Mouse (Mus musculus) midbrain, embryonic 14.5 days (tissue): Measurements from ENCODE around the gene Serinc5. TPM values are rescaled to one million over a fixed set of nuclear protein-coding genes. Genes with fewer than 3 reads are reported as not detected.
"Not testable (repeated sequence)": the region's sequence is repeated elsewhere in the genome, so short reads cannot be mapped to it uniquely, and the experiment has no call there.

Source experiments
- ATAC-seq: fragments of 200-750 bp; cut with Nextera tagmentation; 2 replicates; pipeline ENCODE4 v1.8.0; 2017; ENCODE audit warnings: moderate number of reproducible peaks, moderate library complexity; ENCODE audit not compliant: low FRiP score, low TSS enrichment
- DNase-seq: peaks from one replicate; pipeline ENCODE4 v3.0.0-alpha.2; 2015
- H3K27ac ChIP-seq: fragments of 300-500 bp; sonication (generic); replicated peaks from 2 replicates; pipeline ENCODE4 v1.5.1; 2014; ENCODE audit warnings: mild to moderate bottlenecking, low read depth, low read length, moderate library complexity
- H3K27me3 ChIP-seq: fragments of 300-500 bp; sonication (generic); 2 replicates; pipeline ENCODE4 v1.6.1; 2014; ENCODE audit warnings: low read length, control low read depth, mixed read lengths; ENCODE audit not compliant: control insufficient read depth, insufficient read depth
- H3K36me3 ChIP-seq: fragments of 300-500 bp; sonication (generic); 2 replicates; pipeline ENCODE4 v1.6.1; 2014; ENCODE audit warnings: low read length, control low read depth; ENCODE audit not compliant: control insufficient read depth, insufficient read depth
- H3K4me1 ChIP-seq: fragments of 300-500 bp; sonication (generic); 2 replicates; pipeline ENCODE4 v1.6.1; 2014; ENCODE audit warnings: mild to moderate bottlenecking, antibody characterized with exemption, low read length, control low read depth; ENCODE audit not compliant: control insufficient read depth, insufficient read depth
- H3K4me2 ChIP-seq: fragments of 300-500 bp; sonication (generic); 2 replicates; pipeline ENCODE4 v1.6.1; 2014; ENCODE audit warnings: mild to moderate bottlenecking, low read length, moderate library complexity
- H3K4me3 ChIP-seq: fragments of 300-500 bp; sonication (generic); replicated peaks from 2 replicates; pipeline ENCODE4 v1.5.1; 2014; ENCODE audit warnings: low read depth, low read length
- H3K9ac ChIP-seq: fragments of 300-500 bp; sonication (generic); replicated peaks from 2 replicates; pipeline ENCODE4 v1.6.1; 2014; ENCODE audit warnings: mild to moderate bottlenecking, low read length, moderate library complexity
- H3K9me3 ChIP-seq: fragments of 300-500 bp; sonication (generic); 2 replicates; pipeline ENCODE4 v1.6.1; 2016; ENCODE audit warnings: low read length, control low read depth, mixed read lengths; ENCODE audit not compliant: control insufficient read depth
- WGBS: fragments of 180-500 bp; shearing (Covaris S2); extraction: QIAGEN DNeasy Blood & Tissue Kit; methylation state at CpG from one replicate; pipeline ENCODE4 v1.1.7; 2014; 5-methylcytosine and 5-hydroxymethylcytosine counted together
- polyA plus RNA-seq: library from polyadenylated mRNA; unstranded; fragments of >200 nt; fragmentation: Nextera tagmentation; extraction: Ambion mirVana; gene quantifications from 2 replicates; pipeline ENCODE4 v1.2.1, GENCODE M21; 2014

The Serinc5 gene
- polyA plus RNA-seq, 1 experiment from 2014 or later: 15.4 TPM

DNA sequence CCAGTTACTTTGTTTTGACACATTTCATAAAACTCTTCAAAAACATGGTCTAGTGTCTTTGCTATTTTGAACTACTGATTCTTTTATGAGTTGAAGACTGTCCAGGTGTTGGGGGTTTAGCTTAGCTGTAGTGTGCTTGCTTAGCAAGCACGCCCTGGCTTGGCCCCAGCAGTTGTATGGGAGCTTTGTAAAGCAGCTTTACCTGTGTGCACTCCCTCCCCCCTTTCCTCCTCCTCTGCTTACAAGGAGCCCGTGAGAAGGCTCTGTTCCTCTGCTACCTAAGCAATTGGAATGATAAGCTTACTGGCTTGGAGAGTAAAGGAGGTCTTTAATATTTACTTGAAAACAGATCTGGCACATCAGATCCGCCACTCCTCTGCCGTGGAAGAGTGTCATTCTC lies 72.6 kb downstream of the Serinc5 start:
- no peaks in the 10 kb centered on the region for H3K4me1 ChIP-seq
- WGBS: 73% methylated on average over 4 of the region's 4 CpGs
- no peak overlapping the region for H3K4me3 ChIP-seq
- DNase-seq (no peak), ATAC-seq (no peak)
- H3K27me3 ChIP-seq: no peaks in the 10 kb centered on the region
- no peak overlapping the region for H3K27ac ChIP-seq
- H3K9ac ChIP-seq: no peak overlapping the region
- H3K4me2 ChIP-seq: no peak overlapping the region
- H3K9me3 ChIP-seq: no peaks in the 10 kb centered on the region
- H3K36me3 ChIP-seq: 0 out of 2 replicates have a peak, but pooled peaks cover 4% of the 10 kb centered on the region

DNA sequence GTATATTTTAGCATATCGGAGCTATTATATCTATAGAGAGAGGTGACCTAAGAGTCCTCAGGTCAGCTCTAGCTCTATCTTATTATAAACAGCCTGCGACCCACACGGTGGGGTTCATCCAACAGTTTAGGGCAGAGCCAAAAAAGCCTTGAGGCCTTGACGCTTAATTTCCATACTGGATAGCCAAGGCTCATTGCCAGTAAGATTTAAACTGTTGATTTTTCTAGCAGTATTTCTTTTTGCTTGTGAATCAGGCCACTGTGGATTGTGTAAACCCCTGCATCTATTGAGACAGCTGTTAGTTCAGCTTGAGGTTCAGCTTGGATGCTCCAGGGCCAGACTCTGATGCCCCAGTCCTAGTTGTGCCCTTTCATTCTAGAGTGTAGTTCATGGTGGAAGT lies 73.4 kb downstream of the Serinc5 start:
- H3K9me3 ChIP-seq: no peaks in the 10 kb centered on the region
- H3K36me3 ChIP-seq: 0 out of 2 replicates have a peak, but pooled peaks cover 4% of the 10 kb centered on the region
- no peaks in the 10 kb centered on the region for H3K27me3 ChIP-seq
- no peak overlapping the region for H3K9ac ChIP-seq
- no peaks in the 10 kb centered on the region for H3K4me1 ChIP-seq
- WGBS: 87% methylated on average over 4 of the region's 4 CpGs
- ATAC-seq (no peak), DNase-seq (no peak)
- no peak overlapping the region for H3K4me2 ChIP-seq
- H3K27ac ChIP-seq: no peak overlapping the region
- H3K4me3 ChIP-seq: no peak overlapping the region

DNA sequence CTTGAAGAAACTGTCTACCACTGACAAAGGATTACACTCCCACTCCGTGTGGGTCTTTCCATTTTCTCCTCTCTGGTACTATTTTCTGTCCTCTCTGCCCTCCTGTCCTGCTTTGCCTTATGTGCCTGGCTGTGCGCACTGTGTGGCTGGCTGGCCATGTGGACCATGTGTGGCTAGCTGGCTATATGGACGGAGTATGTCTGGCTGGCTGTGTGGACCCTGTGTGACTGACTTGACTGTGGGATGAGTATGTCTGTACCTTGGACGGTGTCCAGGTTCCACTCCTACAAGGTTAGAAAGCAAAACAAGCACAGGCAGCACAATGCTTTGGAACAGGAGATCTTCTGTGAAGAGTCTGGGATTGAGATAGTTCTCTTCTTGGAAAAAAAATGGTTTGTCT lies 74.4 kb downstream of the Serinc5 start:
- no peak overlapping the region for H3K27ac ChIP-seq
- no peak overlapping the region for H3K9ac ChIP-seq
- H3K4me2 ChIP-seq: no peak overlapping the region
- 89% methylated on average over 4 of the region's 4 CpGs for WGBS
- DNase-seq (no peak), ATAC-seq (no peak)
- no peaks in the 10 kb centered on the region for H3K27me3 ChIP-seq
- H3K9me3 ChIP-seq: no peaks in the 10 kb centered on the region
- no peaks in the 10 kb centered on the region for H3K4me1 ChIP-seq
- 0 out of 2 replicates have a peak, but pooled peaks cover 4% of the 10 kb centered on the region for H3K36me3 ChIP-seq
- no peak overlapping the region for H3K4me3 ChIP-seq

DNA sequence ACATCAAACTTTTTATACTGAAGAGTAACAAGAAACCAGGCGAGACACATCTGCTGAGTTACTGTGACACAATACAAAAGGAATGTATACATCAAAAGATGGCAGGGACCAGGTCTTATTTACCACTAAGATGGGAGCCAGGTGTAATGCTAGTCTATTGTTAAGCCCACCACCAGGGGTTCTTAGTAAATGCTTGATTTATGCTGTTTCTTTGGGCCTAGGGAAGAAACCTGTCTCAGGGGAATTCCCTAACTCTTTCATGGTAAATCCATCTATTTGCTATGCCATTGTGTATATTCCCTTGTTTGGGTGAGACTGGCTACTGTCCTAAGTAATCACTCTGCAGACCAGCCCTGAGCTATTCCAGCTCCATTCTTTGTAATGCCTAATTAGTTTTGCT lies 76.3 kb downstream of the Serinc5 start:
- H3K9ac ChIP-seq: not testable (repeated sequence)

DNA sequence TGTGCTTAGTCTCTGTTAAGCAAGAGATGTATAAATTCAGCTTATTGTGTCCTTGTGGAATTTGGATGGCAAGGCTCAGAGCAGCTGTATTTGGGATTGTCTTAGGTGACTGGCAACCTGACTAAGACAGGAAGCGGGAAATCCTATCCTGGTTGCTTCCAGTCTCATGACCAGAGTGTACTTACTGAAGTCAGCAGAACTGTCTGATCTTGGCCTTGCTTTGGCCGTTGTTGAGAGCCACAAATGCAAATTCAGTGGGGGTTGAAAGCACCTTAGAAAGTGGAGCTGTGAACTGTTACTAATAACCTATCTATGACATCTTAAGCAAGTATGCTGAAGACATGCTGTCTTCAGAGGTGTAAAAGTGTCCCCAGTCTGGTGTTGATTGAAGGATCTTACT lies 78.2 kb downstream of the Serinc5 start:
- DNase-seq: no peak
- Histone ChIP-seq H3K27me3 (no peaks in the 10 kb centered on the region), H3K4me3 (no peak overlapping the region), H3K27ac (no peak overlapping the region), H3K9me3 (no peaks in the 10 kb centered on the region), H3K36me3 (0 out of 2 replicates have a peak, but pooled peaks cover 4% of the 10 kb centered on the region), H3K4me2 (no peak overlapping the region), H3K9ac (no peak overlapping the region), H3K4me1 (no peaks in the 10 kb centered on the region)
- ATAC-seq: no peak
- WGBS: 91% methylated on average over 2 of the region's 2 CpGs

More for the DNA sequence above, 76.3 kb downstream of the Serinc5 start:
- not testable (repeated sequence) for H3K36me3 ChIP-seq, DNase-seq, H3K4me1 ChIP-seq, H3K27me3 ChIP-seq, H3K4me2 ChIP-seq, ATAC-seq, H3K9me3 ChIP-seq, H3K4me3 ChIP-seq, H3K27ac ChIP-seq
- 77% methylated on average over 1 of the region's 1 CpGs for WGBS

DNA sequence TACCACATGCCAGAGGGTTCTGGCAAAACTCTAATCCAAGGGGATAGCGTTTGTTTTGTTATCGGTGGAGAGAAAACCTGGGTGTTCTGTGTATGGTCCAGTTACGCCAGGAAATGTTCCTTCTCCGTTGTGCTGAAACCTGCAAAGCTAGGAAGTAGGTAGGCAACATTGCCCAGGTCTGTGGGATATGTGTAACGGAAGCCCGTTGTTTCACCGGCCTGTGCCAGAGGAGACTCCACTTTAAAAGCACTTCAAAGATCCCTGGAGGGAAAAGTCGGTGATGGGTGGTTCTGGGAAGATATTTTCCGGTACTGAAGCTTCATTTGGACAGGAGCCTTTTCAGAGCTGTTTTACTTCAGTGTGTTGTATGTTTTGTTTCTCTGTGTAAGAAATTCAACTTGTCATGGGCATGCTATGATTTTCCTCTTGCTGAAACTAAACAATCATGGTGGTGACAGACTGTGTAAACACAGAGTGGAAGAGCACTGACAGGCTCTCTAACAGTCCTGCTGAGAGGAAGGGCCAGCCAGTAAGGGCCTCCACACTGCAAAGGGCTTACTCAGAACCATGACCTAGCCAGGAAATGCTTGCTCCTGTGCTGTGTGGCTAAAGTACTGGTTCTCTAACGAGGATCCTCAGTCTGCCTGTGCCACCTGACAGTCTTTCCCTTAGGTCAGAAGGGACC lies 83.1 kb downstream of the Serinc5 start:
- 89% methylated on average over 10 of the region's 10 CpGs for WGBS
- Histone ChIP-seq H3K9ac (no peak overlapping the region), H3K36me3 (no peaks in the 10 kb centered on the region), H3K4me1 (no peaks in the 10 kb centered on the region), H3K27me3 (no peaks in the 10 kb centered on the region), H3K4me2 (no peak overlapping the region), H3K4me3 (no peak overlapping the region), H3K27ac (no peak overlapping the region), H3K9me3 (no peaks in the 10 kb centered on the region)
- ATAC-seq (no peak), DNase-seq (no peak)

DNA sequence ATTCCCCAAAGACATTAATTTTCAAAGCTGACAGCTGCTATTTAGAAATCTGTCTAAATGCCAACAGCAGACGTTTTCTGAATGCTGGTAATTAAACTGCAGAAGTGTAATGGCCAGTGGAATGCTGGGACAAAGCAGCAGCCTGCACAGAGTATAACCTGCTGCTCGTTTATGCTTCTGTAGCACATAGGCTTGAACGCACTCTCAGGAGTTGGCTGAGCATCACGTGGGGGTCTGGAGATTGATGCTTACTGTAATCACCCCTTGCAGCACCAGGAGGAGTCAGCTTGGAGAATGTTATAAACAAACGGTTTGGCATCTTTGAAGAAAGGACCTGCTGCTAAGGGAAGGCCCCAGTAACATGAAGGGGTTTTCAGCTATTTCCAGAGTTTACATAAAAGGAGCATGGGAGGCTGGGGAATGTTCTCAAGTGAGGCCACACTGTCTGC lies 85.6 kb downstream of the Serinc5 start:
- no peak overlapping the region for H3K4me2 ChIP-seq
- 40% methylated on average over 5 of the region's 5 CpGs for WGBS
- no peak overlapping the region for H3K27ac ChIP-seq
- H3K4me3 ChIP-seq: no peak overlapping the region
- no peaks in the 10 kb centered on the region for H3K4me1 ChIP-seq
- H3K27me3 ChIP-seq: no peaks in the 10 kb centered on the region
- no peak for ATAC-seq
- no peaks in the 10 kb centered on the region for H3K36me3 ChIP-seq
- H3K9me3 ChIP-seq: no peaks in the 10 kb centered on the region
- no peak overlapping the region; the same call in 1 of the 2 replicates for H3K9ac ChIP-seq
- DNase-seq: peak; percentile 51

DNA sequence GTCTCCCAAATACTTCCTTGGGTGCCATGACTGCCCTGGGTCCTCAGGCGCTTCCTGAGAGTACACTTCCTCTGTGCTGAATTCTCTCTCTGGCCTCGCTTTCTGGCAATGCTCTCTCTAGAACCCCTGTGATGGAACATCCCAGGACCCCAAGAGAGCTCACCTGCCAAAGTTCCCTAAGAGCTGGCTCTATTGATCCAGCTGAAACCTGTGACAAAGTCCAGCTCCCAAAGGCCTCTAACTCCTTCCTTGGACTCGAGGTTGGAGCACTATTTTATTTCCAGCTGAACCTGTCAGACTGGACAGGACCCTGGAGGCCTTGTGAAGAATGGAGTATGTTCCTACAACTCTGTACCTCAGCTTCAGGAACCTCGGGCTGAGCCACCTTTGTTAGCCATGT lies 86.2 kb downstream of the Serinc5 start:
- DNase-seq (no peak), ATAC-seq (no peak)
- no peak overlapping the region for H3K4me2 ChIP-seq
- 83% methylated on average over 4 of the region's 4 CpGs for WGBS
- no peak overlapping the region for H3K9ac ChIP-seq
- H3K27ac ChIP-seq: no peak overlapping the region
- no peaks in the 10 kb centered on the region for H3K4me1 ChIP-seq
- no peak overlapping the region for H3K4me3 ChIP-seq
- H3K36me3 ChIP-seq: no peaks in the 10 kb centered on the region
- no peaks in the 10 kb centered on the region for H3K27me3 ChIP-seq
- no peaks in the 10 kb centered on the region for H3K9me3 ChIP-seq

DNA sequence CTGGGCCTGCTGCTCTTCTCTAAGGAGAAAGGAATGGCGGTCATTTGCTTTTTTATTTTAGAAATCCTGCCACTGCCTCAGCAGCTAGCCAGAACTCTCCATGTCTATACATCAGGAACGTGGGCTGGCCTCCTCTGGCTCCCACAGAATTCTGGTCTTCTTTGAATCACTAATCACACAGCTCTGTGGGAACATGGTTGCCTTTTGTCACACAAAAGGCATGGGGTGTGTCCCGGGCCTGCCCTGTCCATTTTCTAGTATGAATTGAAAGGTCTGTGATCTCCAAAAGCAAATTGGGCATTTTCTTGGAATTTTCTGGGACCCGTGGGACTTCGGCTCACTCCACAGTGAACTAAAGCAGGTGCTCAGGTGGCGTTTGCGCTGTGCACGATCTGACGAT lies 87.9 kb downstream of the Serinc5 start:
- DNase-seq: no peak
- H3K27ac ChIP-seq: no peak overlapping the region
- WGBS: 47% methylated on average over 9 of the region's 9 CpGs

More for the DNA sequence above, 87.9 kb downstream of the Serinc5 start:
- H3K9ac ChIP-seq: no peak overlapping the region
- H3K4me2 ChIP-seq: no peak overlapping the region
- H3K9me3 ChIP-seq: no peaks in the 10 kb centered on the region
- no peak overlapping the region for H3K4me3 ChIP-seq
- ATAC-seq: no peak
- H3K36me3 ChIP-seq: no peaks in the 10 kb centered on the region
- H3K4me1 ChIP-seq: no peaks in the 10 kb centered on the region
- H3K27me3 ChIP-seq: no peaks in the 10 kb centered on the region
